Mouse (Mus musculus): ENCODE data around the gene Trp53tg5. TPM values are rescaled to one million over a fixed set of nuclear protein-coding genes. Genes with fewer than 3 reads are reported as not detected.
A peak's percentile ranks its signal among the peaks of the same experiment; 100 is the strongest.

Trp53tg5 gene
- polyA plus RNA-seq, 1 experiment from 2014 or later = not detected

GRCm38 (mm10) chr2:164428451-164428850 lies 45.1 kb downstream of the Trp53tg5 start:
- Histone ChIP-seq H3K9ac (ENCODE audit: low read length) (no peak overlapping the region), H3K27me3 (ENCODE audit: control insufficient read depth, insufficient read depth, low read length) (no peaks in the 10 kb centered on the region), H3K27ac (replicated peaks) (no peak overlapping the region), H3K4me3 (ENCODE audit: low read depth, low read length) (no peak overlapping the region), H3K4me1 (replicated peaks; ENCODE audit: control insufficient read depth, insufficient read depth) (peaks cover 15% of the 10 kb centered on the region), H3K9me3 (ENCODE audit: control insufficient read depth, low read length) (no peaks in the 10 kb centered on the region), H3K36me3 (ENCODE audit: control insufficient read depth, insufficient read depth, low read length) (peaks cover 22% of the 10 kb centered on the region), H3K4me2 (replicated peaks; ENCODE audit: low read depth) (no peak overlapping the region)
- DNase-seq (ENCODE audit: low spot score) (no peak), ATAC-seq (ENCODE audit: low FRiP score, low TSS enrichment) (no peak)
- WGBS = 39% methylated on average over 5 of the region's 5 CpGs
- TF ChIP-seq CTCF (IDR thresholded peaks at IDR 0.05; ENCODE audit: low read depth) = no peak

- no peak overlapping the region for H3K27ac ChIP-seq (replicated peaks)
- no peak for ATAC-seq (ENCODE audit: low FRiP score, low TSS enrichment)
- peaks cover 22% of the 10 kb centered on the region for H3K36me3 ChIP-seq (ENCODE audit: control insufficient read depth, insufficient read depth, low read length)
- no peak overlapping the region for H3K4me3 ChIP-seq (ENCODE audit: low read depth, low read length)
- no peak overlapping the region for H3K9ac ChIP-seq (ENCODE audit: low read length)
- 66% methylated on average over 5 of the region's 5 CpGs for WGBS
- H3K27me3 ChIP-seq (ENCODE audit: control insufficient read depth, insufficient read depth, low read length) = no peaks in the 10 kb centered on the region
- peaks cover 11% of the 10 kb centered on the region for H3K4me1 ChIP-seq (replicated peaks; ENCODE audit: control insufficient read depth, insufficient read depth)
- no peak for TF ChIP-seq CTCF (IDR thresholded peaks at IDR 0.05; ENCODE audit: low read depth)
- no peak for TF ChIP-seq EP300 (optimal IDR thresholded peaks at IDR 0.05)
- no peak overlapping the region for H3K4me2 ChIP-seq (replicated peaks; ENCODE audit: low read depth)
- no peaks in the 10 kb centered on the region for H3K9me3 ChIP-seq (ENCODE audit: control insufficient read depth, low read length)
- DNase-seq (ENCODE audit: low spot score) = no peak
Observed at GRCm38 (mm10) chr2:164426952-164427351, 46.6 kb downstream of the Trp53tg5 start.

GRCm38 (mm10) chr2:164426121-164426520 lies 47.4 kb downstream of the Trp53tg5 start:
- H3K4me3 ChIP-seq (ENCODE audit: low read depth, low read length) = no peak overlapping the region
- H3K27ac ChIP-seq (replicated peaks) = no peak overlapping the region
- TF ChIP-seq CTCF (IDR thresholded peaks at IDR 0.05; ENCODE audit: low read depth) (no peak), EP300 (optimal IDR thresholded peaks at IDR 0.05) (no peak)
- no peak overlapping the region for H3K9ac ChIP-seq (ENCODE audit: low read length)
- WGBS = 35% methylated on average over 12 of the region's 12 CpGs
- DNase-seq (ENCODE audit: low spot score) = peak; percentile 56
- ATAC-seq (ENCODE audit: low FRiP score, low TSS enrichment) = peak; percentile 36; the same call in 1 of the 2 replicates
- no peaks in the 10 kb centered on the region for H3K27me3 ChIP-seq (ENCODE audit: control insufficient read depth, insufficient read depth, low read length)
- H3K36me3 ChIP-seq (ENCODE audit: control insufficient read depth, insufficient read depth, low read length) = peaks cover 22% of the 10 kb centered on the region
- H3K4me1 ChIP-seq (replicated peaks; ENCODE audit: control insufficient read depth, insufficient read depth) = peaks cover 6% of the 10 kb centered on the region
- H3K4me2 ChIP-seq (replicated peaks; ENCODE audit: low read depth) = no peak overlapping the region
- no peaks in the 10 kb centered on the region for H3K9me3 ChIP-seq (ENCODE audit: control insufficient read depth, low read length)

- Histone ChIP-seq H3K9me3 (ENCODE audit: control insufficient read depth, low read length) (no peaks in the 10 kb centered on the region), H3K9ac (ENCODE audit: low read length) (no peak overlapping the region), H3K4me2 (replicated peaks; ENCODE audit: low read depth) (no peak overlapping the region), H3K27me3 (ENCODE audit: control insufficient read depth, insufficient read depth, low read length) (no peaks in the 10 kb centered on the region), H3K4me1 (replicated peaks; ENCODE audit: control insufficient read depth, insufficient read depth) (no peaks in the 10 kb centered on the region), H3K27ac (replicated peaks) (no peak overlapping the region), H3K36me3 (ENCODE audit: control insufficient read depth, insufficient read depth, low read length) (peaks cover 22% of the 10 kb centered on the region), H3K4me3 (ENCODE audit: low read depth, low read length) (no peak overlapping the region)
- DNase-seq (ENCODE audit: low spot score) (no peak), ATAC-seq (ENCODE audit: low FRiP score, low TSS enrichment) (no peak)
- no peak for TF ChIP-seq CTCF (IDR thresholded peaks at IDR 0.05; ENCODE audit: low read depth)
- TF ChIP-seq EP300 (optimal IDR thresholded peaks at IDR 0.05) = no peak
- 80% methylated on average over 5 of the region's 5 CpGs for WGBS
Observed at GRCm38 (mm10) chr2:164425401-164425800, 48.1 kb downstream of the Trp53tg5 start.

- WGBS = 92% methylated on average over 8 of the region's 8 CpGs
- DNase-seq (ENCODE audit: low spot score) (no peak), ATAC-seq (ENCODE audit: low FRiP score, low TSS enrichment) (no peak)
- Histone ChIP-seq H3K4me2 (replicated peaks; ENCODE audit: low read depth) (no peak overlapping the region), H3K4me1 (replicated peaks; ENCODE audit: control insufficient read depth, insufficient read depth) (no peaks in the 10 kb centered on the region), H3K27me3 (ENCODE audit: control insufficient read depth, insufficient read depth, low read length) (no peaks in the 10 kb centered on the region), H3K36me3 (ENCODE audit: control insufficient read depth, insufficient read depth, low read length) (peaks cover 22% of the 10 kb centered on the region), H3K9me3 (ENCODE audit: control insufficient read depth, low read length) (no peaks in the 10 kb centered on the region), H3K9ac (ENCODE audit: low read length) (no peak overlapping the region), H3K4me3 (ENCODE audit: low read depth, low read length) (no peak overlapping the region), H3K27ac (replicated peaks) (no peak overlapping the region)
- TF ChIP-seq CTCF (IDR thresholded peaks at IDR 0.05; ENCODE audit: low read depth) = no peak
- no peak for TF ChIP-seq EP300 (optimal IDR thresholded peaks at IDR 0.05)
Observed at GRCm38 (mm10) chr2:164424406-164424805, 49.1 kb downstream of the Trp53tg5 start.

GRCm38 (mm10) chr2:164423464-164423863 lies 50.1 kb downstream of the Trp53tg5 start:
- Histone ChIP-seq H3K36me3 (ENCODE audit: control insufficient read depth, insufficient read depth, low read length) (peaks cover 13% of the 10 kb centered on the region), H3K4me2 (replicated peaks; ENCODE audit: low read depth) (no peak overlapping the region), H3K4me3 (ENCODE audit: low read depth, low read length) (no peak overlapping the region), H3K27me3 (ENCODE audit: control insufficient read depth, insufficient read depth, low read length) (no peaks in the 10 kb centered on the region), H3K9me3 (ENCODE audit: control insufficient read depth, low read length) (no peaks in the 10 kb centered on the region), H3K4me1 (replicated peaks; ENCODE audit: control insufficient read depth, insufficient read depth) (no peaks in the 10 kb centered on the region), H3K9ac (ENCODE audit: low read length) (no peak overlapping the region), H3K27ac (replicated peaks) (no peak overlapping the region)
- WGBS = 83% methylated on average over 11 of the region's 11 CpGs
- ATAC-seq (ENCODE audit: low FRiP score, low TSS enrichment) = no peak
- DNase-seq (ENCODE audit: low spot score) = no peak
- TF ChIP-seq EP300 (optimal IDR thresholded peaks at IDR 0.05) = no peak
- TF ChIP-seq CTCF (IDR thresholded peaks at IDR 0.05; ENCODE audit: low read depth) = no peak

All from stomach, postnatal 0 days (tissue).